Mouse (Mus musculus) thymus, adult 18-20 months (tissue): Measurements from ENCODE around the gene Slc2a12.
A peak's percentile ranks its signal among the peaks of the same experiment; 100 is the strongest.

Experiments used
- DNase-seq, 2 experiments: peaks; one replicate each; pipeline ENCODE4 v3.0.0; 2022; ENCODE audit warnings: mixed read lengths in 2 of 2

Gene Slc2a12

DNA sequence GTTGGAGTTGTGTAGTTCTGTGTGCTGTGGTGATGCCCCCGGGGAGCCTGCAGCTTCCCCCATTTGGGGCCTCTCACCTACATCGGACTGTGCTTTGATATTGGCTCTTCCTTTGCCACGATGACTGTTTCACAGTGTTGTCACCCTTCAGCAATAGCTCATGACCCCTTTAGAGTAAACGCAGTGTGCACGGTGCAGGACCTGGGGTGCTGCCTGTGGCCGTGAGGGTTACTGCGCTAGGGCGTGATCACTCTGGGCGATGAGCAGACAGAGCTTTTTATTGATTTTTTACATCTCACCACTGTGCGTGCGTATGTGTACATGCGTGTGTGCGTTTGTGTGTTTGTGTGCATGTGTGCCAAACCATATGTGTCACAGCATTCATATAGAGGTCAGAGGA lies 23.7 kb downstream of the Slc2a12 start:
- DNase-seq, result no peak

DNA sequence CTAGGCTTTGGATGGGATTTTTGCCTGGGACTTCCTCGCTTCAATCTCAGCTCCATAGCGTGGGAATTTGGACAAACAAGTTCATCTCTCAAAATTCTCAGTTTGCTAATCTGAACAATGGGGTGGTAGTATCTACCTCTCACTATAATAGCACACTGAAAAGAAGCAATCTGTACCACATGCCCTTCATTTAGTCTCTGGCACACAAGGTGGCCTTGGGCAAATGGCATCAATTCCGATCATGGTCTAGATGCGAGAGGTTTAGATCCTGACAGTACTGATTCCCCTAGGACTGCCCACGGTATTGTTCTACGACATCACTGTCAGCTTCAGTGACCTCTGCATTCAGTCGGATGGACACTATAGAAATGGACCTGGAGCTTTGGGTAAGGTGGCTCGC lies 29.4 kb downstream of the Slc2a12 start:
- no peak for DNase-seq

DNA sequence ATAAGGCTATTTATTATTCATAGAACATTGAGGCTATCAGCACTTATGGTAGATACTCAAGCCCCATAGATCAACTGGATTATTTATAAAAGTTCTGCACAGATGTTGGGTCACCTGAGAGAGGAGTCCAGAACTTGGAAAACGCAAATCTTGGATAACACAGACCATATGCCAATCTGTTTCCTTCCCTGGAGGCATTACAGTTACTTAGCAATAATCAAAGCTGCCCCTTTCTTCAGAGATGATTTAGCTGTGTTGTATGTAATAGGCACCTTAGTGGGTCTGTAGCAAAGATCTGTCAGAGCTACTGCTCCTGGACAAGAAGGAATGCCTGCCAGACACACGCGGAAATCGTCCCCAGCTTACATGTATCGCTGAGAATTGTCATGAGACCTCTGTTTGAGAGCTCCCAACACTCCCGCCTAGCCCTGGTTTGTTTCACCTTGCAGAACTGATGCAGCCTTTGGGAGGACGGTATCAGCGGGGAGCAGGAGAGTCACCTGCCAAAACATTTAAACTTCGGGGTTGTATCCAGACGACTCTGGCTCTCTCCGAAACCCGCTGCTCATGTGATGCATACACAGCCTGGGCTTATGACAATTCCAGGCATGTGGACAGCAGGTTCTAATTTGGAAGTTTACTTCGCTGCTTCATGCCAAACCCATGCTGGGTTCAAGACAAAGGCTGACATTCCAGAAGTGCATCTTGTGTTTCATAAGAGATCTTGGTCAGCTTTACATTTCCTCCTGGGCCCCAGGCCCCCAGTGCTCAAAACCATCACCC lies 31.2 kb downstream of the Slc2a12 start:
- DNase-seq, result no peak

DNA sequence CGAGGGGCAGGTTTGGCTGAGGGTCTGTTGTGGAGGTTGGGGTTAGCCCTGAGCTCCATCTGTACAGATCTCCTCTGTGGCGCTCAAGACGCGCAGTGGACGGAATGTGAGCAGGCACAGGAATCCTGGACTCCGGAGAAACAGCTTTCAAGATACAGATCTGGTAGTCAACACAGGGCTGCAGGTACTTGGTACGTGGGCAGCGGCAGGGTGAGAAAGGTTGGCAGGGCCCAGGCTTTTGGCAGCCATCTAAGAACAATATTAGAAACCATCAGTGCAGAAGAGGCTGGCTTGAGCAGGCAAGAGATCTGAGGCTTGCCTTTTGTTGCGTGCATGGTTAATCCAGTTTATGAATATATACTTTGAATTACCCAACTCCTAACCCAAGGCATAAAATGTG lies 51.4 kb downstream of the Slc2a12 start:
- DNase-seq, result no peak

DNA sequence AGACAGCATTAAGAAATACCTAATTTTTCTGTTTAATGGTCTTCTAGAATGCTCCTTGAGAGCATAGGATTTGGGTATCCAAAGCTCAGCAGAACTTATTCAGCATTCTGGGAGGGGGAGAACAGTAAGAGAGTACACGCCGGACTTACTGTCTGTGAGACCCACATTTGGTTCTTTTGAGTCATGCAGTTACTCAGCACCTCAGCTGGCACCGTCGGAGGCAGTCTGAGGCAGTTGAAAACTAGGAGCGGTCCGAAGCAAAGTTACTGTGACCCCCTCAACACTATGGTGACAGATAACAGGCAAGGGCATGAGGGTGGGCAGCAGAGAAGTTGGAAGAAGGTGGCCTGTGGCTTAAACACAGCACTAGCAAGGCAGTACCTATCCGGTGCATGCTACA lies 52.1 kb downstream of the Slc2a12 start:
- no peak for DNase-seq

DNA sequence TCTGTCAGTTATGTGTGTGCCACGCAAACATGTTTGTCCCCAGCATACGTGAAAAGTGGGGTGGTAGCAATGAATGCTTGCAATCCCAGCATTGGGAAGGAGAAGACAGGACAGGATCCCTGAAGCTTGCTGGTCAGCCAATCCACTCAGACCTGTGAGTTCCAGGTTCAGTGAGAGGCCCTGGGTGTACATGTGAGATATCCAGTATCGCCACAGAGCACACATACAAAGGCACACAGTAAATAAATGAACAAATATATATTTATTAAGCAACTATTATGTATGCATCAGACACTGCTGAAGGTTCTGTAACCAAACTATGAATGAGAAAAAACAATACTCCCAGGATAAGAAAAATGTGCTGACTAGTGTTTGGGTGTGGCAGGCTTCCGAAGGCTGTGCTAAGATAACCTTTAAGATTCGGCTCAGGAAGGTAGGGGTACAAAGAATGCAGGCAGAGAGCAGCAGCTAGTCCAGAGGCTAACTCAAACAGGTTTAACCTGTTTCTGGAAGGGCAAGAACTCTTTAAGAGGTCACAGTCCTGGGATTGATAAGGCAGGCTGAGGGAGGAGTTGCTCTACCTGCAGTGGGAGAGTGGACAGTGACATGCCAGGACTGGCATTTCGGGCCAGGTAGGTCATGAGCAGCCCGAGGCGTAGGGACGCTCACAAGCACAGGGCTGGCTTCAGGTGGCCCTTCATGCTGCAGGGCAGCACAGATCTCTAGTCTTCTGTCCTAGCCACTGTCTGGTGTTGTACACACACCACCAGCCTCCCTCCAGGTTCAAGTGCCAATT lies 53.5 kb downstream of the Slc2a12 start:
- DNase-seq, result no peak

DNA sequence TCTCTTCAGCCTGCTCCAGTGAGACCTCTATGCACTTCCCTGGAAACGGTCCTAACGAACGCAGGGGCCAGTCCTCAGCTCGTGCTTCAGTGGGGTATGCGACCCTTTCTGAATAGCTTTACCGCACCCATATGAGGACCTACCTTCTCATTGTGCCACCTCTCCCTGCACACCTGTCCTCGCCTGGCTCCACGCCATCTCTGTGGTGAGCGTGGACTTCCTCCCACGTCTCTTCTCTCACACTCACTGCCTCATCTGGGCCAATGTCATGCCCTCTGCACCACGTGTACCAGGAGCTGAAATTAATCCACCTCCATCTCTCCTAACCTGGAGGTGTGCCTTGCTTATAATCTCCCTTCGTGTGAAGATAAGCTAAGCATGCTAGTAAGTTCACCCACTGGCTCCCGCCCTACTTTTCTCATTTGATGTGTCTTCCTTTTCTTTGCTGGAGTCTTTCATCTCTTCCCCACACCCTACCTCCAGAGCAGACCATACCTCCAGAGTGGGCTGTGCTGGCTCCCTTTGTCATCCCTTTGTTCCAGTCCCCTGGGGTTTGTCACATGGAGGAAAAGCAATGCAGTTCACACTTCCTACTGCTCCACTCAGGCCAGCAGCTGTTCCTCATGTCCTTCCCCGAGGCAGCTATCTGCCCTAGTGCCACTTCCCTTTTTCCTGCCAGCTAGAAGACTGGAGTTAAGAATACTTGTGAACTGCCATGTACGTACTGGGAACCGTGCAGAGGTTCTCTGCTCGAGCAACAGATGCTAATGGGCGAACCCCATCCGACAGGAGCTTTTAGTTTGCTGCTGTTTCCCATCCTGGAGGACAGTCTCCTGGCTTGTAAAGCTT lies 54.9 kb downstream of the Slc2a12 start:
- no peak for DNase-seq

DNA sequence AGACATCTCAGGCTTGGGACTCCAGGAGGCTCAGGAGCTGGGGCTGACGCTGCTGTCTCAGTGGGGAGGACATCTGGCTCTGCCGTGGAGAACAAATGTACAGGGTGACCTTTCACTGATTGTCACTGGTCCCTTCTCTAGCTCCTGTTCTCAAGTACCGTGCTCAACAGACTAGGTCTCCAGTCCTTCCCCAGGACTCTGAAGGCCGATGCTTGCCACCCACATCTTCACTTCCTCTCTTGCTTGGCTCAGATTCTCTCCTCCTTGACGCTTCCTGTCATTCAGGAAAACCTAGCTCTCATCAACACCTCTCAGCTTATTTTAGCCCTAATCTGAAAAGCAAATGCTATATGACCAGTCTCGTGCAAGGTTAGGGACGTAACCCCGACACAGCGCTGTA lies 56.0 kb downstream of the Slc2a12 start:
- no peak for DNase-seq

DNA sequence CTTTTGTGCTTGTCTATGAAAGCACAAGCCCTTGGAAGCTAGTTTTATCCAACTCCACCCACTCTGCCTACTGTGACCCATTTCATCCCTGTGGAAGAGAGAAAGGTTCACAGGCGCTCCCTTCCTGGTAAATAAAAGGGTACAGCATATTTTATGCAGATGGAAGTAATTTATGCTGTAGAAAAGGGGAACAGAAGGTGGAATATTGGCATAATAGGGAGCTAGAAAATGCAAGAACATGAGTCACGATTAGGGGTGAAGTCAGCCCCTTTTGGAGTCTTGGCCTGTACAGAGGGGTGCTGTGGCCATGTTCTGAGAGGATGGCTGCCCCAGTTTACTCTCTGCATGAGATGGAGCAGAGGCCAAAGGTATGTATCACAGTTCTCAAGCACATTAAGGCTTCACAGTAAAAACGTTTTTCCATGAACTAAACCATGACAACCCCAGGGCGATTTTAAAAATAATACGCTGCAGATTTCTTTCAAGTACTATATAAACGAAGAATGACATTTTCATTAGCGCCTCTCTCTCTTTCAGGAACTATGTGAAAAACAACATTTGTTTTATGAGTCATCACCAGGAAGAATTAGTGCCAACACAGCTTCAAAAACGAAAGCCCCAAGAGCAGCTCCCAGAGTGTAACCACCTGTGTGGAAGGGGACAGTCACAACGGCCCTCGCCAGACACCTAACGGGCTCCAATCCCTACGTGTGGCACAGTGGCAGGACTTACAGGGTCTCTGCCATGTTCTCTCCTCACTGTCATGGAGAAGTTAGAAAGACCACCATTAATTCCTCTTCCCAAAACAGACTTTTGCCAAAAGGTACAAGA lies 56.9 kb downstream of the Slc2a12 start:
- no peak for DNase-seq

DNA sequence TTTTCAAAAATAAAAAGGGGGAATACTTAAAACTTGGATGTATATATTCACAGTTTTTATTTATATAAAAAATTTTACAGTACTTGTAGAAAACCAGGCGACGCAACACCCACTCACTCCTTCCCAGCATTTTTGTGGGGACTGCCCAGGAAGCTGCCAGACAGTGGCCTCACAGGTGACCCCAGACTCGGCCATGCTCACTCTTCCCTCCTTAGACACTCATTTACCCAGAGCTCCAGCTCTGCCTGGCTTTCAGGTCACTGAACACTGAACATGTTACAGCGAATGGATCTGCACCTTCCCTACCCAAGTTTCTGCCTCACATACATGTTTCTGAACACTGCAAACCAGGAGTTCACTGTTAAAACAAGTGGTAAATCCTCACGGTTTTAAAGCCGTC lies 59.0 kb downstream of the Slc2a12 start:
- DNase-seq, result no peak

DNA sequence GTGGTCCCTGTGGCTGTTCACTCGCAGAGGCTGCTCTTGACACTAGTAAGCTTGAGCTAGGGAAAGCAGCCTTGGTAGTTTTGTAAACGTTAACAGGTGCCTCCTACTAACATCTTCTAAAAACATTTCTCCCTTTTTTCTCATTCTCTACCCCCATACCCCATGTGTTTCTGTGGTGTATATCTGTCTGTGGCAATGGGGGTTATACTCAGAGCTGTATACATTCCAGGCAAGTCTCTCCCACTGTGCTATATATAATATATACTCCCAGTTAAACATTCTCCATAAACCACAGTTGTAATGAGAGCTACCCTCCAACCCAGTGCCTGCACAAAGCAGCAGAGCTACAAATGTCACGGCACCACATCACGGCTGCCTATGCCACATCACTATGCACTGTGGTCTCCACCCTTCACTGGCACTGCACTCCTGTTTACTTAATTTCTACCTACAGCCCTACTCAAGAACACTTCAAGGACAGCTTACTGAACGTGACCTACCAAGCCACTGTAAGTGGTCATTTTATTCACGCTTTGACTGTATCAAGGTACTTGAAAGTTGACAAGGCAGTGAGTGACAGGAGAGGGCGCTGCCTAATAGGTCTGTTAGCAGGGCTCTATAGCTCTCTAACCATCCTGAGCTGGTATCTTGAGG lies 63.5 kb downstream of the Slc2a12 start:
- DNase-seq, result no peak

DNA sequence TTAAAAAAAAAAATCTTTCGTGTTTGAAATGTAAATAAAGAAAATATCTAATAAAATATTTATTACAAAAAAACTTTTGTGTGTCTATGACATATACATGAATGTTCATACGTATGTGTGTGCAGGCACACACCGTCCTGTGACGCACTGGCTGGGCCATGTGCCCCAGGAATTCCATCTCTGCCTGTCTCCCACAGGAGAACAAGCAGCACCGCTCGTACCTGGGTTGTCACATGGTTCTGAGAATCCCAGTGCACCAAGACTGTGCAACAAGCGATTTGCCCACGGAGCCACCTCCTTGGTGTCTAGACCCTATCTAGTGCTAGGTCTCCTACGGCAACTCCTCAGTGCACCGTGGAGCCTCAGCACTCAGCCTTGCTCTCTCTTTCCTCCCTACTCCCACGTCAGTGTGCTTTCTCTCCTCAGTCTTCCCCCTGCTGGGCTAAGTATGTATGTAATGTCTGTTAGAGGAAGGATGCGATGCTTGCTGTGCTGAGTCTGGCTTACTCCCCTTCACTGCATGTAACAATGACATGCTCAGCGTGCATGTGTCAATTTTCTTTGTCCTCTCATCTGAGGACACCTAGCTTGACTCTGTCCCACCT lies 65.5 kb downstream of the Slc2a12 start:
- DNase-seq, result no peak

DNA sequence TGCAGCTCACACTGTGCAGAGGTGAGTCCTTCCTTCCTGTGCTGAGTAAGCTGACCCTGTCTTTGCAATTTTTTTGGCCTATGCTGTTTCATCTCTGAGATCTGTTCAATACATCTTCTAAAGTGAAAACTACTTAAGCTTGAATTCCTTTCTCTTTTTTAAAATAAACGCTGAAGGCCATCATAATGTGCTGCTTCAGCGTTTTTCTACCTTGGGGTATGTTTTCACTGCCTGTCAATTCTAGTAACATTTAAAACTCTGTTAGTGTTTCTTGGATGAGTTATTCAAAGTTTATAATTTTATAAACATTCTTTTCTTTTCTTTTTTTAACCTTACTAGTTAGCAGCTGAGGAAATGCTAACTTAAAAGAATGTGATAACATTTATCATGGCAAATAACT lies 68.1 kb downstream of the Slc2a12 start:
- DNase-seq, result no peak

DNA sequence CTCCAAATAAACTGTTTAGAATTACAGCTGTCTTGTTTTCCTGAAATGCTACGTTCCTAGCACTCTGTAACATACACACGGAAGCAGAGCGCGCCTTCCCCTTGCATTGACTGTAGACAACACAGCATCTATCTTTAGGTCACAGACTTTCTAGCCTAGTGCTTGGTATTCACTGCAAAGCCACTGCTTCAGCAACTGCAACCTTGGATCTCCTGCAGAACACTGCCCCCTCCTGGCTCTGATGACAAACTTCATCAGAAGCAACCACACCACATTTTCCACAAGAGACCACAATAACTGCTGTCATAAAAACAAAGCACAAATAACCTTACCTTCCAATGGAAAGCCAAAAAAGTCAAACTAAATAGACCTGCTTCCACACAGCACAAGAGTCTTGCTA lies 69.7 kb downstream of the Slc2a12 start:
- DNase-seq, result no peak

DNA sequence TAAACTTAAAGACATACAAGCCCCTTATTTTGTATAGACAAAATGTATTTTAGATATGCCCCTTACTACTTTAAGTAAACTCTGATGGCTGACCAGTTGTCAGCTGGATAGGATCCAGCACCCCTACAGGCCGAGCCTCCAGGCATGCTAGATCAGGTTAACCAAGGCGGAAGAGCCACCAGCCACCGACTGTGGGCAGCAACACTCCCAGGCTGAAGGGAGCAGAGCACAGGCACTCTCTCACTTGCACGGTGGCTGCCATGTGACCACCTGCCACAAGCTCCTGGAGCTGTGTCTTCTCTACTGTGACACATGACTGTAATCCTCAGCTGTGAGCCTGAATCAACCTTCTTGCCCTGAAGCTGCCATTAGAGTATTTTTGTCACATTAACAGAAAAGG lies 73.7 kb downstream of the Slc2a12 start:
- DNase-seq, result no peak

DNA sequence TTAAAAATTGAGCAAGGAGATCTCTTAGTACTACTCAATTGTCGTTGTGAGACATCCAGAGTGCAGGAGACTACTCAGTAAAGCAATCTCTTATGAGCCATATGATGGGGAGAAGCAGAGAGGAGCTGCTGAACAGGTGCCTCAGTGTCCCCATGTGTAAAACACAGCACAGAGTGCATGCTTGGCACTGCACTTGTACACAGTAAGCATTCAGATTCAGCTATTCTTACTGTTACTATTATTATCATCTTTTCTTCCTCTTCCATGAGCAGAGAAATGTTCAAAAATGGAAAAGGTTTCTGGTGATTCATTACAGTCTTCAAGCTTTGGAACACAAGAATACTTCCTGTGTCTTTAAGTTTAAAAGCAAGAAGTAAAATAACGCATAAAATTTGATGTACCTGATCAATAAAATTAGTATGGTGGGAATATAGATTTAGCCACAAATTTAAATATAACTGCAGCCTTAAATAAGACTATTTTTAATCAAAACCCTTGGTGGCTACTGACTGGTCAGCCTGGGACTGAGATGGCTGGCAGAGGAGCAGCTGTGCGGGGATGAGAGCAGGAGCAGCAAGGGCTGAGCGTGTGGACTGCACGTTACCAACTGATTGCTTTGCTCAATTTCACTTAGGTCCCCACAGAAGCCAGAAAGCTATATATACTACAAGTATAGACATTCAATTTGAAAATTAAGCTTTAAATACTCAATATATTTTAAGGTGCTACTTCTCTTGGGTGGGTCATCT lies 76.1 kb downstream of the Slc2a12 start:
- no peak for DNase-seq

DNA sequence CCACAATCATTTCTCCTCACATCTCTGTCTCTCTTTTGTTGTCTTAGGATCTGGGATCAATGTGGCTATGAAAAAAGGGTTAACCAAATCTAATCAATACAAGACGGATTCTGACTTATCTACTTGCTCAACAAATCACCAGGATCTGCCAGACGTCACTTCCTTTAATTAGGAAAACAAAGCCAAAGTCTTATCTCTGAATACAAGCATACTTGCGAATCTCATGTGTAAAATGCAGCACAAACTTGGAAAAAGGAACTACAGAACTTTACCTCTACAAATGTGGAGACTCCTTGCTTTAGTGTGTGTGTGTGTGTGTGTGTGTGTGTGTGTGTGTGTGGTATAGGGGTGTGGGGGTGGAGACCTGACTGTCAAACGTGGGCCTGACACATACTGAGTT lies 80.4 kb downstream of the Slc2a12 start:
- no peak for DNase-seq

DNA sequence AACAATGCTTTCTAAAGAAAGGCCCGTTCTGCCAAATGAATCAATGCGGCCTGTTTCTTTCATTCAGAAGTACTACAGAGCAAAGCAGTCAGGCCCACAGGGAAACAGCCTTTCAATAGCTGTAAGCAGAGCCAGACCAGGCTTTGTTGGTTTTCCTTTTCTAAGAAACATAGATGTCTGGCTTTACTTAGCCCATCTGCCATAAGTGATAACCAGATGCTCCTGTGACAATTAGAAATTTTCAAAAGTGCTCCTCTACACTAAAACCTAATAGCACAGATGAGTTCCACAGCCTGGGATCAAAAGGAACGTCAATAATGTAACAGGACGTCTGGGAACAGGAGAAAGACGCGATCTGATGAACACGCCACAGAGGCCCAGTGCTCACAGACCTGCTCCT lies 81.5 kb downstream of the Slc2a12 start:
- DNase-seq, result no peak

DNA sequence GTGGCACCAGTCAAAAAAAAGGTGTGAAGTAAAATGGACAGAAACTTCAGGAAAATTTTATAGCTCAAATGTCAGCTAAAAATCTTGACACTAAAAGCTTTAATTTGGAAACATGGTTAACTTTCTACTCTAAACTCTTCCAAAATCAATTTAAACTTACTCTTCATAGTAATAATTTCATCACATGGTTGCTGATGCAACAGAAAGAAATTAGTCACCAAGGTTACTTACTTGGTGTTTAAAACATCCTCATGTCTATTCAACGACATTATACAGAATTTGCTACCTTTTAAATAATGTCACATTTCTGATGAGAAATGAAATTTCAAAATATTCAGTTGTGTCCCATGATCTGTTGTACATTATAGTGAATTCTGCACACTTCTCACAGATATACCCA lies 83.4 kb downstream of the Slc2a12 start:
- no peak for DNase-seq

DNA sequence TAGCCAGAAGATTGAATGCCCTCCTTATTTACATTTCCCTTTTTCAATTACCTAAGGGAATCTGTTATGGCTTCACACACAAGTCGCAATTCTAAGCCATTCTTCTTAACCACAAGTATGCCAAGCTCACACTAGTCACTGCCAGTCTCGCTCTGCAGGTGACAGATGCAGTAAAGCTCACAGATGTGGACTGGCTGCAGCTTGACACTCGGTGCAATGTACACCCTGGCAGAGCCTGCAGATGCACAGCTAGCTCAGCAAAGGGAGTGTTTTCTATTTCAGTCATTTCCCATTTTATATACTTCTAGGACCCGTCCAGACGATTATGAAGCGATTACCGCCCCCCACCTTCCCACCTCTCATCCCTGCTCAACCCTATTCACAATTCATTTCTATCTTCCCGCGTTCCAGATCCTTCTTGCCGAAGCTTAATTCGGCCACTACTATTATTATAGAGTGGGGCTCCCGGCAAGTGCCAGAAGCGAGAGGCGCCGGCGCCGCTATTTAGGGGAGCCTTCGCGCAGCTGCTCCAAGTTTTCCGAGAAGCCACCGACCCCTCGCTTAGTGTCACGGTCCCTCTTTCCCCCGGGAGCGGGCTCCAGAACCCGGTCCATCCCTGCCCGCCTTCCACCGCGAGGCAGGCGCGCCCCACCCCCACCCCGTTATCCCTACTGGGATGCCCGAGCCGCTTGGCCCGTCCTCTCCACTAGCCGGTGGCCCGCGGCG lies 85.6 kb downstream of the Slc2a12 start:
- DNase-seq, result peak; percentile 22 to 36
